Mouse (Mus musculus) MEL (cell line): ENCODE measurements around the gene Dhrs3. TPM values are rescaled to one million over a fixed set of nuclear protein-coding genes. Genes with fewer than 3 reads are reported as not detected.

Experiments
- DNase-seq: peaks from one replicate; pipeline ENCODE4 v3.0.0; 2011; ENCODE audit warnings: low read depth, low spot score
- H3K27ac ChIP-seq: 2 replicates; pipeline ENCODE4 v1.5.1; 2012; ENCODE audit warnings: low read depth, mild to moderate bottlenecking, control low read depth, low read length, moderate library complexity; ENCODE audit not compliant: control insufficient read depth
- H3K27me3 ChIP-seq, 2 experiments: fragments of 150-350 bp in 1 of 2; sonication (generic) in 1 of 2; 2 replicates each; pipeline ENCODE4 v1.6.1; 2012; ENCODE audit warnings: low read length in 2 of 2, mild to moderate bottlenecking in 2 of 2, improper control_type of control experiment in 1 of 2, moderate library complexity in 1 of 2; ENCODE audit not compliant: insufficient read depth in 2 of 2, control insufficient read depth in 1 of 2
- H3K36me3 ChIP-seq, 2 experiments: 2 replicates each; pipeline ENCODE4 v1.6.1; 2012 to 2014; ENCODE audit warnings: low read length in 2 of 2, improper control_type of control experiment in 1 of 2, inconsistent platforms in 1 of 2, mild to moderate bottlenecking in 1 of 2; ENCODE audit not compliant: insufficient read depth in 2 of 2, control insufficient read depth in 1 of 2
- H3K4me1 ChIP-seq, 2 experiments: fragments of 150-350 bp in 1 of 2; sonication (generic) in 1 of 2; 2 replicates each; pipeline ENCODE4 v1.6.1; 2012; ENCODE audit warnings: low read length in 2 of 2, improper control_type of control experiment in 1 of 2, mild to moderate bottlenecking in 1 of 2; ENCODE audit not compliant: insufficient read depth in 2 of 2, control insufficient read depth in 1 of 2
- H3K4me3 ChIP-seq, 2 experiments: fragments of 150-350 bp in 1 of 2; sonication (generic) in 1 of 2; 2 replicates each; pipeline ENCODE4 v1.5.1; 2012; ENCODE audit warnings: low read depth in 2 of 2, low read length in 2 of 2, mild to moderate bottlenecking in 2 of 2, moderate library complexity in 2 of 2, control low read depth in 1 of 2, improper control_type of control experiment in 1 of 2; ENCODE audit not compliant: control insufficient read depth in 1 of 2, insufficient read depth in 1 of 2
- H3K79me2 ChIP-seq: 2 replicates; pipeline ENCODE4 v1.6.1; 2012; ENCODE audit warnings: mild to moderate bottlenecking, low read length, moderate library complexity; ENCODE audit not compliant: control insufficient read depth, poor library complexity, insufficient read depth
- H3K9ac ChIP-seq: 2 replicates; pipeline ENCODE4 v1.6.1; 2012; ENCODE audit warnings: low read depth, mild to moderate bottlenecking, control low read depth, low read length, moderate library complexity; ENCODE audit not compliant: control insufficient read depth, poor library complexity, severe bottlenecking
- H3K9me3 ChIP-seq: fragments of 150-350 bp; sonication (generic); replicated peaks from 2 replicates; pipeline ENCODE4 v1.6.1; 2012; ENCODE audit warnings: mild to moderate bottlenecking, low read length, improper control_type of control experiment, moderate library complexity; ENCODE audit not compliant: insufficient read depth
- BHLHE40 ChIP-seq: IDR thresholded peaks from 2 replicates; pipeline ENCODE4 v1.6.1; 2012; ENCODE audit warnings: low read depth, mild to moderate bottlenecking, inconsistent platforms, low read length, improper control_type of control experiment, borderline replicate concordance
- CHD1 ChIP-seq: IDR thresholded peaks from 2 replicates; pipeline ENCODE4 v1.6.1; 2012; ENCODE audit warnings: low read depth, mild to moderate bottlenecking, inconsistent platforms, low read length, improper control_type of control experiment
- CTCF ChIP-seq, 3 experiments: IDR thresholded peaks in 2 of 3; conservative IDR thresholded peaks in 1 of 3; 2 replicates each; pipeline ENCODE4 v1.5.1; 2011 to 2012; ENCODE audit warnings: low read length in 3 of 3, low read depth in 2 of 3, mild to moderate bottlenecking in 2 of 3, improper control_type of control experiment in 1 of 3, inconsistent platforms in 1 of 3, mixed read lengths in 1 of 3, moderate library complexity in 1 of 3; ENCODE audit not compliant: control insufficient read depth in 1 of 3, insufficient read depth in 1 of 3, poor library complexity in 1 of 3, severe bottlenecking in 1 of 3
- ELF1 ChIP-seq: IDR thresholded peaks from 2 replicates; pipeline ENCODE4 v1.6.1; 2014; ENCODE audit warnings: low read depth, mild to moderate bottlenecking, inconsistent platforms, low read length, improper control_type of control experiment, moderate library complexity
- EP300 ChIP-seq, 2 experiments: IDR thresholded peaks; 2 replicates each; pipeline ENCODE4 v1.6.1; 2011; ENCODE audit warnings: improper control_type of control experiment in 2 of 2, low read length in 2 of 2, low read depth in 1 of 2, mild to moderate bottlenecking in 1 of 2
- ETS1 ChIP-seq: IDR thresholded peaks from 2 replicates; pipeline ENCODE4 v1.6.1; 2012; ENCODE audit warnings: low read depth, mild to moderate bottlenecking, inconsistent platforms, low read length, improper control_type of control experiment, moderate library complexity
- GATA1 ChIP-seq: IDR thresholded peaks from 2 replicates; pipeline ENCODE4 v1.6.1; 2011; ENCODE audit warnings: low read depth, low read length, improper control_type of control experiment
- KAT2A ChIP-seq: conservative IDR thresholded peaks from 2 replicates; pipeline ENCODE4 v1.6.1; 2012; ENCODE audit warnings: low read depth, low read length, improper control_type of control experiment, inconsistent platforms
- MAFK ChIP-seq: IDR thresholded peaks from 2 replicates; pipeline ENCODE4 v1.6.1; 2011; ENCODE audit warnings: low read depth, mild to moderate bottlenecking, low read length, improper control_type of control experiment, borderline replicate concordance
- MAZ ChIP-seq: IDR thresholded peaks from 2 replicates; pipeline ENCODE4 v1.6.1; 2012; ENCODE audit warnings: low read depth, mild to moderate bottlenecking, inconsistent platforms, low read length, improper control_type of control experiment
- MEF2A ChIP-seq: IDR thresholded peaks from 2 replicates; pipeline ENCODE4 v1.6.1; 2014; ENCODE audit warnings: low read depth, mild to moderate bottlenecking, inconsistent platforms, low read length, improper control_type of control experiment; ENCODE audit not compliant: poor library complexity, insufficient replicate concordance, severe bottlenecking; ENCODE audit errors: extremely low read depth
- MXI1 ChIP-seq: IDR thresholded peaks from 2 replicates; pipeline ENCODE4 v1.6.1; 2011; ENCODE audit warnings: mild to moderate bottlenecking, low read depth, low read length, improper control_type of control experiment
- MYB ChIP-seq: IDR thresholded peaks from 2 replicates; pipeline ENCODE4 v1.6.1; 2011; ENCODE audit warnings: mild to moderate bottlenecking, low read depth, low read length, improper control_type of control experiment
- MYC ChIP-seq: IDR thresholded peaks from 2 replicates; pipeline ENCODE4 v1.6.1; 2011; ENCODE audit warnings: low read depth, mild to moderate bottlenecking, low read length, improper control_type of control experiment, moderate library complexity
- NRF1 ChIP-seq: IDR thresholded peaks from 2 replicates; pipeline ENCODE4 v1.6.1; 2014; ENCODE audit warnings: low read depth, mild to moderate bottlenecking, inconsistent platforms, low read length, improper control_type of control experiment, moderate library complexity; ENCODE audit not compliant: poor library complexity, insufficient read depth, severe bottlenecking
- RCOR1 ChIP-seq: IDR thresholded peaks from 2 replicates; pipeline ENCODE4 v1.6.1; 2012; ENCODE audit warnings: low read depth, mild to moderate bottlenecking, inconsistent platforms, low read length, improper control_type of control experiment
- SIN3A ChIP-seq: IDR thresholded peaks from 2 replicates; pipeline ENCODE4 v1.6.1; 2012; ENCODE audit warnings: low read length, improper control_type of control experiment, inconsistent platforms
- TAL1 ChIP-seq: IDR thresholded peaks from 2 replicates; pipeline ENCODE4 v1.6.1; 2012; ENCODE audit warnings: mild to moderate bottlenecking, inconsistent platforms, low read length, moderate library complexity, mixed read lengths
- TBP ChIP-seq: IDR thresholded peaks from 2 replicates; pipeline ENCODE4 v1.8.0; 2011; ENCODE audit warnings: low read depth, low read length, improper control_type of control experiment
- TCF12 ChIP-seq: IDR thresholded peaks from 2 replicates; pipeline ENCODE4 v1.6.1; 2014; ENCODE audit warnings: low read depth, mild to moderate bottlenecking, inconsistent platforms, low read length, improper control_type of control experiment, moderate library complexity
- UBTF ChIP-seq: IDR thresholded peaks from 2 replicates; pipeline ENCODE4 v1.6.1; 2012; ENCODE audit warnings: low read depth, mild to moderate bottlenecking, inconsistent platforms, low read length, improper control_type of control experiment, moderate library complexity, borderline replicate concordance; ENCODE audit not compliant: insufficient read depth
- USF1 ChIP-seq: IDR thresholded peaks from 2 replicates; pipeline ENCODE4 v1.6.1; 2014; ENCODE audit warnings: low read depth, mild to moderate bottlenecking, inconsistent platforms, low read length, improper control_type of control experiment, moderate library complexity
- ZC3H11A ChIP-seq: IDR thresholded peaks from 2 replicates; pipeline ENCODE4 v1.6.1; 2012; ENCODE audit warnings: low read depth, mild to moderate bottlenecking, inconsistent platforms, low read length, improper control_type of control experiment
- ZMIZ1 ChIP-seq: IDR thresholded peaks from 2 replicates; pipeline ENCODE4 v1.6.1; 2012; ENCODE audit warnings: low read depth, mild to moderate bottlenecking, inconsistent platforms, low read length, improper control_type of control experiment, moderate library complexity
- polyA plus RNA-seq, 2 experiments: library from polyadenylated mRNA; stranded (reverse) in 1 of 2; unstranded in 1 of 2; fragments of >175 nt in 1 of 2; fragments of >200 nt in 1 of 2; gene quantifications; 2 replicates each; pipeline versions ENCODE4 v1.2.1 to v1.2.4; 2012; ENCODE audit warnings: low replicate concordance in 2 of 2, low read depth in 1 of 2; ENCODE audit not compliant: insufficient read length in 2 of 2, insufficient read depth in 1 of 2, missing spikeins in 1 of 2
- total RNA-seq: library from RNA; depleted of rRNA; stranded (reverse); fragments of 300-350 nt; gene quantifications from 2 replicates; pipeline ENCODE4 v1.2.3, GENCODE M21; 2012

Gene Dhrs3
- total and polyA plus RNA-seq, 3 experiments = 0.89 to 2.2 TPM; not detected in 1

DNA sequence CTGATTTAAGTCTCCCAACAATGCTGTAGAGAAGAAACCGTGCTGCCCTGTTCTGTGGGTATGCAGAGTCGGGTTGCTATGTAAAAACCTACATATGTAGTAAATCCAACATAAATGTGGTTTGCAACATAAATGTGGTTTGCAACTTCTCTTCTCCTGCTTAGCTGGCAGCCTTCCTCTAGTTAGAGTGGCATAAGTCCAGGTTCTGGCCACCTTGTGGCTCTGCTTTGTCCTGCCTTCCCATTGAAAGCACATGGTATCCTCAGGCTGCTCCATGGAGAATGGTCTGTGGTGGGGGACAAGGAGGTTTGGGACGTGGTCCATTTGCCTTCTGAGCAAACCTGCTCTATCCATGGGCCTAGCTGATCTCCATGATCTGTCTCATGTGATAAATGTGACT, 58.3 kb downstream of the Dhrs3 start:
- Histone ChIP-seq H3K9ac (no peak overlapping the region), H3K9me3 (no peaks in the 10 kb centered on the region), H3K27me3 (no peaks in the 10 kb centered on the region), H3K36me3 (peaks cover 0 to 3% of the 10 kb centered on the region in 2 experiments; a peak in 2 of 4 replicates), H3K4me1 (peaks cover 4 to 6% of the 10 kb centered on the region in 2 experiments; a peak in 2 of 4 replicates), H3K79me2 (no peaks in the 10 kb centered on the region), H3K4me3 (no peak overlapping the region), H3K27ac (no peak overlapping the region)
- no peak for DNase-seq
- no peak for TF ChIP-seq TBP
- no peak for TF ChIP-seq TAL1
- no peak for TF ChIP-seq CTCF (IDR thresholded peaks at IDR 0.05 in 2 of 3, conservative IDR thresholded peaks at IDR 0.05 in 1 of 3; ENCODE audit: control insufficient read depth in 1 of 3, insufficient read depth in 1 of 3, low read depth in 2 of 3, low read length in 3 of 3, poor library complexity in 1 of 3, severe bottlenecking in 1 of 3)
- no peak for TF ChIP-seq MXI1
- TF ChIP-seq MYB = no peak
- TF ChIP-seq KAT2A = no peak
- TF ChIP-seq ETS1 = no peak
- TF ChIP-seq ELF1 = no peak
- TF ChIP-seq TCF12 = no peak
- no peak for TF ChIP-seq RCOR1
- TF ChIP-seq MEF2A = no peak
- TF ChIP-seq BHLHE40 = no peak
- TF ChIP-seq GATA1 = no peak
- no peak for TF ChIP-seq EP300 (IDR thresholded peaks at IDR 0.05; ENCODE audit: low read depth in 1 of 2, low read length in 2 of 2)

- Histone ChIP-seq H3K27me3 (no peaks in the 10 kb centered on the region), H3K79me2 (no peaks in the 10 kb centered on the region), H3K4me3 (no peak overlapping the region), H3K4me1 (peaks cover 6 to 7% of the 10 kb centered on the region in 2 experiments; a peak in 3 of 4 replicates), H3K9me3 (no peaks in the 10 kb centered on the region), H3K9ac (no peak overlapping the region), H3K27ac (no peak overlapping the region), H3K36me3 (peaks cover 0 to 8% of the 10 kb centered on the region in 2 experiments; a peak in 2 of 4 replicates)
- no peak for TF ChIP-seq KAT2A
- no peak for DNase-seq
Observed at GRCm38 (mm10) chr4:144951859-144952258, 59.2 kb downstream of the Dhrs3 start.

DNA sequence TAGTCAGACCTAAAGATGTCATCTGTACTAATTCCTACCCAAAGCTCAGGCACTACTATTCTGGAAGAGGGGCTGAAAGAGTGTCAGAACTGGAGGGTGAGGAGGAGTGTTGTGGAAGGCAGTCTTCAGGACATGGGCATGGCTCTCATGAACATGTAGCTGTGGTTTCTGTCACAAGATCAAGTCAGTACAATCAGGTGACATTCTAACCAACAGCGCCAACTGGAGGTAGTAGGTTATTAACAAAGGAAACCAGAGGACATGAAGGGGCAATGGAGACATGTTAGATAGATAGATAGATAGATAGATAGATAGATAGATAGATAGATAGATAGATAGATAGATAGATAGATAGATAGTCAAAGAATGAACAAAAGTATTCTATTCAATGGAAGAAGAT, 60.8 kb downstream of the Dhrs3 start:
- Histone ChIP-seq H3K27me3 (no peaks in the 10 kb centered on the region), H3K79me2 (no peaks in the 10 kb centered on the region), H3K27ac (no peak overlapping the region), H3K9me3 (no peaks in the 10 kb centered on the region), H3K4me3 (no peak overlapping the region), H3K4me1 (peaks cover 6 to 7% of the 10 kb centered on the region in 2 experiments; a peak in 3 of 4 replicates), H3K36me3 (peaks cover 0 to 8% of the 10 kb centered on the region in 2 experiments; a peak in 2 of 4 replicates), H3K9ac (no peak overlapping the region)
- DNase-seq = no peak
- no peak for TF ChIP-seq MAFK
- TF ChIP-seq USF1 = no peak
- no peak for TF ChIP-seq ZMIZ1
- no peak for TF ChIP-seq NRF1
- no peak for TF ChIP-seq CTCF (IDR thresholded peaks at IDR 0.05 in 2 of 3, conservative IDR thresholded peaks at IDR 0.05 in 1 of 3; ENCODE audit: control insufficient read depth in 1 of 3, insufficient read depth in 1 of 3, low read depth in 2 of 3, low read length in 3 of 3, poor library complexity in 1 of 3, severe bottlenecking in 1 of 3)
- no peak for TF ChIP-seq MYC
- TF ChIP-seq MXI1 = no peak
- TF ChIP-seq UBTF = no peak
- TF ChIP-seq TCF12 = no peak
- no peak for TF ChIP-seq RCOR1
- no peak for TF ChIP-seq ZC3H11A
- no peak for TF ChIP-seq MEF2A
- no peak for TF ChIP-seq KAT2A
- TF ChIP-seq MAZ = no peak
- no peak for TF ChIP-seq CHD1
- no peak for TF ChIP-seq EP300 (IDR thresholded peaks at IDR 0.05; ENCODE audit: low read depth in 1 of 2, low read length in 2 of 2)
- no peak for TF ChIP-seq SIN3A
- TF ChIP-seq MYB = no peak
